Mouse (Mus musculus): ENCODE results near the gene Col9a3.

The Col9a3 gene

GRCm38 (mm10) chr2:180597490-180597889 lies at the start of gene Col9a3:
Gene Col9a3, plus strand, starts transcription at chr2:180597790.
- DNase-seq (ENCODE audit: low spot score in 2 of 2): no peak

GRCm38 (mm10) chr2:180552340-180552739 lies 45.2 kb upstream of the Col9a3 start:
- no peak for DNase-seq (ENCODE audit: low spot score in 2 of 2)

- no peak for DNase-seq (ENCODE audit: low spot score in 2 of 2)
Observed at GRCm38 (mm10) chr2:180555219-180555618, 42.4 kb upstream of the Col9a3 start.

GRCm38 (mm10) chr2:180556470-180556869 lies 41.1 kb upstream of the Col9a3 start:
- DNase-seq (ENCODE audit: low spot score in 2 of 2): no peak

- no peak for DNase-seq (ENCODE audit: low spot score in 2 of 2)
Observed at GRCm38 (mm10) chr2:180560245-180560644, 37.3 kb upstream of the Col9a3 start.

GRCm38 (mm10) chr2:180562146-180562545 lies 35.4 kb upstream of the Col9a3 start:
- DNase-seq (ENCODE audit: low spot score in 2 of 2): no peak

- DNase-seq (ENCODE audit: low spot score in 2 of 2): no peak
Observed at GRCm38 (mm10) chr2:180563296-180563695, 34.3 kb upstream of the Col9a3 start.

- DNase-seq (ENCODE audit: low spot score in 2 of 2): no peak
Observed at GRCm38 (mm10) chr2:180563841-180564240, 33.7 kb upstream of the Col9a3 start.

GRCm38 (mm10) chr2:180566240-180566913 lies 31.2 kb upstream of the Col9a3 start:
- no peak for DNase-seq (ENCODE audit: low spot score in 2 of 2)

- DNase-seq (ENCODE audit: low spot score in 2 of 2): no peak
Observed at GRCm38 (mm10) chr2:180569028-180569643, 28.5 kb upstream of the Col9a3 start.

GRCm38 (mm10) chr2:180576482-180576881 lies 21.1 kb upstream of the Col9a3 start:
- no peak for DNase-seq (ENCODE audit: low spot score in 2 of 2)

GRCm38 (mm10) chr2:180578686-180579085 lies 18.9 kb upstream of the Col9a3 start:
- peak in 1 of 2 experiments; percentile 66 for DNase-seq (ENCODE audit: low spot score in 2 of 2)

GRCm38 (mm10) chr2:180581002-180581401 lies 16.6 kb upstream of the Col9a3 start, which contains the start of gene Mrgbp:
Gene Mrgbp, plus strand, starts transcription at chr2:180581304.
- DNase-seq (ENCODE audit: low spot score in 2 of 2): no peak

- peak; percentile 89 to 96 for DNase-seq (ENCODE audit: low spot score in 2 of 2)
Observed at GRCm38 (mm10) chr2:180582481-180583153, 15.0 kb upstream of the Col9a3 start.

GRCm38 (mm10) chr2:180583154-180583507 lies 14.5 kb upstream of the Col9a3 start:
- no peak for DNase-seq (ENCODE audit: low spot score in 2 of 2)

- no peak for DNase-seq (ENCODE audit: low spot score in 2 of 2)
Observed at GRCm38 (mm10) chr2:180588736-180589122, 8.9 kb upstream of the Col9a3 start.

GRCm38 (mm10) chr2:180589123-180589831 lies 8.3 kb upstream of the Col9a3 start, which contains the start of gene Ogfr:
Gene Ogfr, plus strand, starts transcription at chr2:180589245.
- DNase-seq (ENCODE audit: low spot score in 2 of 2): peak; percentile 69 to 73

- DNase-seq (ENCODE audit: low spot score in 2 of 2): no peak
Observed at GRCm38 (mm10) chr2:180598157-180598705, 641 bp downstream of the Col9a3 start.

- DNase-seq (ENCODE audit: low spot score in 2 of 2): no peak
Observed at GRCm38 (mm10) chr2:180600569-180601021, 3.0 kb downstream of the Col9a3 start.

- no peak for DNase-seq (ENCODE audit: low spot score in 2 of 2)
Observed at GRCm38 (mm10) chr2:180604781-180605180, 7.2 kb downstream of the Col9a3 start.

GRCm38 (mm10) chr2:180610283-180610682 lies 12.7 kb downstream of the Col9a3 start:
- DNase-seq (ENCODE audit: low spot score in 2 of 2): no peak

GRCm38 (mm10) chr2:180611882-180612281 lies 14.3 kb downstream of the Col9a3 start:
- DNase-seq (ENCODE audit: low spot score in 2 of 2): no peak
